Mouse (Mus musculus) adrenal gland, postnatal 14 days (tissue): ENCODE data around the gene Camk2b. TPM values are rescaled to one million over a fixed set of nuclear protein-coding genes. Genes with fewer than 3 reads are reported as not detected.
A peak's percentile ranks its signal among the peaks of the same experiment; 100 is the strongest.

ENCODE experiments used
- DNase-seq: peaks from one replicate; pipeline ENCODE4 v3.0.0; 2021; ENCODE audit warnings: mixed read lengths
- total RNA-seq: library from RNA; stranded (reverse); gene quantifications from 2 replicates; pipeline ENCODE4 v1.2.3, GENCODE M21; 2021

Gene Camk2b
- total RNA-seq, 1 experiment from 2014 or later = 14.8 TPM

- DNase-seq = no peak
Measured at GRCm38 (mm10) chr11:5983629-5984028, 82.5 kb downstream of the Camk2b start.

GRCm38 (mm10) chr11:5981323-5981722, 84.8 kb downstream of the Camk2b start:
- no peak for DNase-seq

GRCm38 (mm10) chr11:5980561-5980960, 85.6 kb downstream of the Camk2b start:
- no peak for DNase-seq

GRCm38 (mm10) chr11:5980108-5980507, 86.1 kb downstream of the Camk2b start:
- no peak for DNase-seq

GRCm38 (mm10) chr11:5979088-5979487, 87.1 kb downstream of the Camk2b start:
- no peak for DNase-seq

- DNase-seq = no peak
Measured at GRCm38 (mm10) chr11:5976106-5976505, 90.1 kb downstream of the Camk2b start.

- no peak for DNase-seq
Measured at GRCm38 (mm10) chr11:5975068-5975467, 91.1 kb downstream of the Camk2b start.

- DNase-seq = no peak
Measured at GRCm38 (mm10) chr11:5974053-5974452, 92.1 kb downstream of the Camk2b start.

- DNase-seq = no peak
Measured at GRCm38 (mm10) chr11:5973151-5973550, 93.0 kb downstream of the Camk2b start.

GRCm38 (mm10) chr11:5971202-5971601, 95.0 kb downstream of the Camk2b start:
- no peak for DNase-seq

GRCm38 (mm10) chr11:5968223-5968622, 97.9 kb downstream of the Camk2b start:
- DNase-seq = no peak

GRCm38 (mm10) chr11:5966751-5967150, 99.4 kb downstream of the Camk2b start:
- DNase-seq = no peak

GRCm38 (mm10) chr11:5965865-5966264, 100.3 kb downstream of the Camk2b start:
- DNase-seq = no peak

GRCm38 (mm10) chr11:5960051-5960450, 106.1 kb downstream of the Camk2b start:
- DNase-seq = no peak

GRCm38 (mm10) chr11:5955546-5956276, 110.5 kb downstream of the Camk2b start, which contains the start of gene Ykt6:
TSS of gene Ykt6 (plus strand) at chr11:5955693.
- DNase-seq = peak; percentile 99

GRCm38 (mm10) chr11:5954965-5955504, 111.1 kb downstream of the Camk2b start:
- peak; percentile 69 for DNase-seq

GRCm38 (mm10) chr11:5954435-5954834, 111.7 kb downstream of the Camk2b start:
- no peak for DNase-seq

- DNase-seq = peak; percentile 68
Measured at GRCm38 (mm10) chr11:5953130-5953765, 112.9 kb downstream of the Camk2b start.

GRCm38 (mm10) chr11:5952501-5952900, 113.7 kb downstream of the Camk2b start:
- peak; percentile 44 for DNase-seq

GRCm38 (mm10) chr11:5949586-5950352, 116.4 kb downstream of the Camk2b start, which contains the start of gene Gck:
TSS of gene Gck (minus strand) at chr11:5950081.
- no peak for DNase-seq

- no peak for DNase-seq
Measured at GRCm38 (mm10) chr11:5948546-5949250, 117.5 kb downstream of the Camk2b start.

GRCm38 (mm10) chr11:5947796-5948195, 118.4 kb downstream of the Camk2b start:
- no peak for DNase-seq
